Mouse (Mus musculus) urinary bladder, postnatal 25 days (tissue): Measurements from ENCODE around the gene Nxpe2.

ENCODE experiments used
- DNase-seq: peaks from one replicate; pipeline ENCODE4 v3.0.0; 2022; ENCODE audit warnings: low spot score

Gene Nxpe2

DNA sequence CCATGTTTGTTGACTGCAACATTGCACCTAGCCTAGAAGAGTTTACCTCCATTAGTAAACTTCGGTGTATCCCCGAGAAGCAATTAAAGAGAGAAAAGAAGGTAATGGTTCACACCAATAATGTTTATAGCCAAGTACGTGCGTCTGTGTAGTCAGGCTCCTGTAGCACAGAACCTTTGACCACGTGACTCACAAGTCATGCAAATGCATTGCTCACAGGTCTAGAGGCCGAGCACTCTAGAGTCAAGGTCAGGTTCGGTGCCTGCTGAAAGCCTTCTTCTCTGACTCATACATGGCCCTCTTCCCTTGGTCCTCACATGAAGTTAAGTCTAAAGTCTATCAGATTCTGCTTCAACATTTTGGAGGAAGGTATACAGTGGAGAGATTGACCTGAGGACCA lies 54.3 kb downstream of the Nxpe2 start:
- DNase-seq: no peak

DNA sequence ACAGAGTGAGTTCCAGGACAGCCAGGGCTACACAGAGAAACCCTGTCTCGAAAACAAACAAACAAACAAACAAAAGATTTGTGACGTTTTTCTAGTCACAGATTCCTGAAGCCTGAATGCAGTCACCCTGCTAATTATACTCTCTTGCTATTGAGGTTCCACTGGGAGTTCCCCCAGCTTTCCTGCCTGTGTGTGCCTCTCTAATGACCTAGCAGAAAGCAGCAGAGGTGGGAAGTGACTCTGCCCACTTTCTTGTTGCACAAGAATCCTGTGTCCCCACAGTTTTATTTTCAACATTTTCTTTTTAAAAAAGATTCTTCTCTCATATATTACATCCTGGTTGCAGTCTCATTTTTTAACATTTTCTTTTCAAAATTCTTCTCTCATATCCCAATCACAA lies 58.5 kb downstream of the Nxpe2 start:
- DNase-seq: no peak

DNA sequence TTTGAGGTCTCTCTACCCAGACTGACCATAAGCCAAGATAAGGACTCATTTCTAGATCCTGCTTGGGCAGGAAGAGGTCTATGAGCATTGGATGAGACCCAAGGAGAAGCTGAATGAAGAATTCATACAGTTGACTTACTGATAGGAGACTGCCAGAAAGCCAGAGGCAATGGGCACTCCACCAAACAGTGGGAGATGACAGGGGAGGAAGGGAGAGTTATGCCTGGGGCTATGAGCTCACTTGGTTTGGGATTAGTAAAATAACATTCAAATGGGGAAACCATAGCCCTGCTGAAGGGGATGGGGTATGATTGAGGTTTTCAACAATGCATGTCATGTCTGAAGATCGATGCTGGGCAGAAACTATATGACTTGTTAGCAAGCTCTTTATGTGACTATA lies 63.0 kb downstream of the Nxpe2 start:
- no peak for DNase-seq

- no peak for DNase-seq
These were observed 69.0 kb downstream of the Nxpe2 start for GRCm38 (mm10) chr9:48284221-48284620.

GRCm38 (mm10) chr9:48276831-48277230 lies 76.4 kb downstream of the Nxpe2 start:
- DNase-seq: no peak
